Comparison of ENCODE assay signal across 9 mouse cellular contexts in genomic region chr11:106274971-106275411, GRCm38 (mm10). TPM values are rescaled to one million over a fixed set of nuclear protein-coding genes. Genes with fewer than 3 reads are reported as not detected.
A peak's percentile ranks its signal among the peaks of the same experiment; 100 is the strongest.
DNase-seq lines count a peak whose midpoint lies in the region; ATAC-seq and TF ChIP-seq lines count a peak whose summit lies in the region.
"Had no signal": no experiment of that assay in that cellular context is flagged by ENCODE, and none has a peak within 500 bp of the region (broad histone marks: within the 10 kb centered on the region; RNA-seq: fewer than 3 reads in every experiment).

No protein-coding gene starts in this region.

- no peak for TF ChIP-seq POLR2A in lung, adult 2 months (IDR thresholded peaks at IDR 0.05; ENCODE audit: borderline replicate concordance, extremely low read depth, low read depth, low read length)

- H3K27me3 ChIP-seq in limb, embryonic 11.5 days (ENCODE audit: control insufficient read depth, insufficient read depth, low read length): no peaks in the 10 kb centered on the region
- no peaks in the 10 kb centered on the region for H3K27me3 ChIP-seq in stomach, embryonic 16.5 days (ENCODE audit: control insufficient read depth, insufficient read depth, low read length)

- DNase-seq in adrenal gland, postnatal 14 days: peak; percentile 68
- DNase-seq in adrenal gland, postnatal 4 days (ENCODE audit: low spot score in 2 of 2): no peak
- peak; percentile 36 to 64 for DNase-seq in lung, adult 18-20 months
- DNase-seq in lung, adult 2 months: no peak
- DNase-seq in limb, embryonic 11.5 days (ENCODE audit: low spot score): peak; percentile 33
- DNase-seq in spleen, postnatal 4 days (ENCODE audit: low spot score in 2 of 2): no peak
- no peak for DNase-seq in heart, adult 18-20 months

- no peak for TF ChIP-seq CTCF in lung, adult 2 months (IDR thresholded peaks at IDR 0.05; ENCODE audit: insufficient read depth, low read length)

- no peak overlapping the region for H3K4me3 ChIP-seq in lung, adult 2 months (replicated peaks; ENCODE audit: extremely low read depth, low read depth, low read length)
- no peak overlapping the region for H3K4me3 ChIP-seq in limb, embryonic 11.5 days (ENCODE audit: low read depth, low read length)
- no peak overlapping the region for H3K4me3 ChIP-seq in stomach, embryonic 16.5 days (replicated peaks; ENCODE audit: low read length)

- H3K36me3 ChIP-seq in limb, embryonic 11.5 days (ENCODE audit: control insufficient read depth, insufficient read depth, low read length): no peaks in the 10 kb centered on the region
- no peaks in the 10 kb centered on the region for H3K36me3 ChIP-seq in stomach, embryonic 16.5 days (ENCODE audit: control insufficient read depth, insufficient read depth, low read length)

- H3K9me3 ChIP-seq in limb, embryonic 11.5 days (ENCODE audit: control insufficient read depth, low read length): no peaks in the 10 kb centered on the region
- H3K9me3 ChIP-seq in stomach, embryonic 16.5 days (replicated peaks; ENCODE audit: control insufficient read depth, low read length): no peaks in the 10 kb centered on the region

- peaks cover 21% of the 10 kb centered on the region for H3K4me1 ChIP-seq in lung, adult 2 months (ENCODE audit: control insufficient read depth, insufficient read depth, low read length)
- peaks cover 16% of the 10 kb centered on the region for H3K4me1 ChIP-seq in limb, embryonic 11.5 days (ENCODE audit: control insufficient read depth, insufficient read depth, low read length)
- peaks cover 38% of the 10 kb centered on the region for H3K4me1 ChIP-seq in stomach, embryonic 16.5 days (ENCODE audit: control insufficient read depth, insufficient read depth, low read length)

- ATAC-seq in limb, embryonic 11.5 days (ENCODE audit: insufficient number of reproducible peaks, low FRiP score, low TSS enrichment, low read depth): no peak
- no peak for ATAC-seq in stomach, embryonic 16.5 days (ENCODE audit: insufficient read depth, low FRiP score)

- WGBS in lung, adult 2 months: 33% methylated on average over 7 of the region's 7 CpGs
- WGBS in limb, embryonic 11.5 days: 65% methylated on average over 7 of the region's 7 CpGs
- WGBS in stomach, embryonic 16.5 days: 36% methylated on average over 7 of the region's 7 CpGs

- H3K9ac ChIP-seq in limb, embryonic 11.5 days (ENCODE audit: low read length): no peak overlapping the region
- H3K9ac ChIP-seq in stomach, embryonic 16.5 days (ENCODE audit: low read length): no peak overlapping the region

- no peak overlapping the region for H3K4me2 ChIP-seq in limb, embryonic 11.5 days (ENCODE audit: low read depth, severe bottlenecking)
- peak overlapping the region; percentile 4; the same call in 1 of the 2 replicates for H3K4me2 ChIP-seq in stomach, embryonic 16.5 days (ENCODE audit: low read depth, low read length)

- no peak overlapping the region for H3K27ac ChIP-seq in limb, embryonic 11.5 days (replicated peaks; ENCODE audit: low read depth, low read length)
- H3K27ac ChIP-seq in stomach, embryonic 16.5 days (ENCODE audit: low read length): peak overlapping the region; percentile 95; the same call in 1 of the 2 replicates

RNA-seq across cellular contexts. Expression of gene Tcam1, which starts 1.5 kb away (rescaled TPM):
- total RNA-seq in adrenal gland, postnatal 14 days (2021): 0.11 and 0.23 TPM in 2 replicates
- total RNA-seq in adrenal gland, postnatal 4 days (2021): under 1 TPM; 0.25 to 0.34 TPM
- 0.05 and 0.06 TPM in 2 replicates for polyA plus RNA-seq in lung, adult 2 months (2012; rRNA removed)
- polyA plus RNA-seq in limb, embryonic 11.5 days (2014; fragmentation: Nextera tagmentation; extraction: Ambion mirVana): 0.09 and 0.29 TPM in 2 replicates
- 0.21 TPM in 2 replicates for polyA plus RNA-seq in stomach, embryonic 16.5 days (2015; fragmentation: Nextera tagmentation; extraction: Ambion mirVana)
- not detected for total RNA-seq in heart, adult 18-20 months (2021)

RNA-seq across cellular contexts. Expression of gene Smarcd2, which starts 2.2 kb away (rescaled TPM):
- total RNA-seq in adrenal gland, postnatal 14 days (2021): 79.9 and 91.0 TPM in 2 replicates
- 100 to 1,000 TPM; 104 to 117 TPM for total RNA-seq in adrenal gland, postnatal 4 days (2021)
- 107 and 125 TPM in 2 replicates for polyA plus RNA-seq in lung, adult 2 months (2012; rRNA removed)
- 82.6 and 84.8 TPM in 2 replicates for polyA plus RNA-seq in limb, embryonic 11.5 days (2014; fragmentation: Nextera tagmentation; extraction: Ambion mirVana)
- 53.8 and 58.1 TPM in 2 replicates for polyA plus RNA-seq in stomach, embryonic 16.5 days (2015; fragmentation: Nextera tagmentation; extraction: Ambion mirVana)
- 10 to 100 TPM; 12.3 to 19.0 TPM for total RNA-seq in heart, adult 18-20 months (2021)

RNA-seq across cellular contexts. Expression of gene Psmc5, which starts 19.0 kb away (rescaled TPM):
- 141 and 146 TPM in 2 replicates for total RNA-seq in adrenal gland, postnatal 14 days (2021)
- 100 to 1,000 TPM; 131 to 138 TPM for total RNA-seq in adrenal gland, postnatal 4 days (2021)
- 28.4 and 50.0 TPM in 2 replicates for polyA plus RNA-seq in lung, adult 2 months (2012; rRNA removed)
- 380 and 388 TPM in 2 replicates for polyA plus RNA-seq in limb, embryonic 11.5 days (2014; fragmentation: Nextera tagmentation; extraction: Ambion mirVana)
- 257 and 260 TPM in 2 replicates for polyA plus RNA-seq in stomach, embryonic 16.5 days (2015; fragmentation: Nextera tagmentation; extraction: Ambion mirVana)
- total RNA-seq in heart, adult 18-20 months (2021): 100 to 1,000 TPM; 109 TPM

RNA-seq across cellular contexts. Expression of gene Ftsj3, which starts 19.1 kb away (rescaled TPM):
- total RNA-seq in adrenal gland, postnatal 14 days (2021): 66.1 and 77.0 TPM in 2 replicates
- total RNA-seq in adrenal gland, postnatal 4 days (2021): 10 to 100 TPM; 69.3 to 71.0 TPM
- 7.0 and 10.0 TPM in 2 replicates for polyA plus RNA-seq in lung, adult 2 months (2012; rRNA removed)
- polyA plus RNA-seq in limb, embryonic 11.5 days (2014; fragmentation: Nextera tagmentation; extraction: Ambion mirVana): 72.6 and 74.9 TPM in 2 replicates
- 46.4 and 50.9 TPM in 2 replicates for polyA plus RNA-seq in stomach, embryonic 16.5 days (2015; fragmentation: Nextera tagmentation; extraction: Ambion mirVana)
- total RNA-seq in heart, adult 18-20 months (2021): 10 to 100 TPM; 19.5 to 23.2 TPM

RNA-seq across cellular contexts. Expression of gene Gh, which starts 26.7 kb away (rescaled TPM):
- total RNA-seq in adrenal gland, postnatal 14 days (2021): not detected in 2 replicates
- under 1 TPM in 1 of 2 experiments, not detected in 1; 0.37 TPM for total RNA-seq in adrenal gland, postnatal 4 days (2021)
- 0.19 and 0.28 TPM in 2 replicates for polyA plus RNA-seq in lung, adult 2 months (2012; rRNA removed)
- polyA plus RNA-seq in limb, embryonic 11.5 days (2014; fragmentation: Nextera tagmentation; extraction: Ambion mirVana): not detected in 2 replicates
- polyA plus RNA-seq in stomach, embryonic 16.5 days (2015; fragmentation: Nextera tagmentation; extraction: Ambion mirVana): not detected in 2 replicates
- not detected for total RNA-seq in heart, adult 18-20 months (2021)
- polyA plus RNA-seq: gonadal fat pad, adult 2 months had no signal

Comparison
In these comparisons a context has a peak if more than half of its experiments do, and no peak if none do; other contexts are left out.
1. DNase-seq: peak in adrenal gland, postnatal 14 days (single experiment), lung, adult 18-20 months (2 of 2) and limb, embryonic 11.5 days (single experiment); none in adrenal gland, postnatal 4 days (0 of 2), lung, adult 2 months (single experiment), spleen, postnatal 4 days (0 of 2) and heart, adult 18-20 months (0 of 2).